Mouse (Mus musculus): Measurements from ENCODE around the gene Cops2. TPM values are rescaled to one million over a fixed set of nuclear protein-coding genes. Genes with fewer than 3 reads are reported as not detected.
A peak's percentile ranks its signal among the peaks of the same experiment; 100 is the strongest.

Cops2 gene
- polyA plus RNA-seq, 1 experiment from 2014 or later, result 21.5 TPM

GRCm38 (mm10) chr2:125866058-125866740 is 7.3 kb upstream of the Cops2 start:
- Histone ChIP-seq H3K27me3 (ENCODE audit: insufficient read depth, low read length) (no peaks in the 10 kb centered on the region), H3K36me3 (replicated peaks; ENCODE audit: insufficient read depth, low read length) (0 out of 2 replicates have a peak, but pooled peaks cover 2% of the 10 kb centered on the region), H3K27ac (ENCODE audit: low read depth) (peak overlapping the region; percentile 52; the same call in 1 of the 2 replicates), H3K4me3 (ENCODE audit: low read depth, low read length) (peak overlapping the region; percentile 62), H3K4me1 (ENCODE audit: insufficient read depth) (peaks cover 25% of the 10 kb centered on the region), H3K9ac (replicated peaks) (peak overlapping the region; percentile 71), H3K4me2 (ENCODE audit: low read depth, low read length) (peak overlapping the region; percentile 82), H3K9me3 (ENCODE audit: low read length) (no peaks in the 10 kb centered on the region)
- TF ChIP-seq CTCF (IDR thresholded peaks at IDR 0.05; ENCODE audit: low read depth) (no peak), EP300 (IDR thresholded peaks at IDR 0.05; ENCODE audit: low read depth) (no peak)
- peak; percentile 77 for ATAC-seq
- WGBS (ENCODE audit: insufficient replicate concordance), result 3% methylated on average over 23 of the region's 23 CpGs
- DNase-seq, result peak; percentile 78

- peak overlapping the region; percentile 82 for H3K4me2 ChIP-seq (ENCODE audit: low read depth, low read length)
- peaks cover 25% of the 10 kb centered on the region for H3K4me1 ChIP-seq (ENCODE audit: insufficient read depth)
- no peaks in the 10 kb centered on the region for H3K27me3 ChIP-seq (ENCODE audit: insufficient read depth, low read length)
- no peak overlapping the region for H3K9ac ChIP-seq (replicated peaks)
- no peak overlapping the region for H3K4me3 ChIP-seq (ENCODE audit: low read depth, low read length)
- 0 out of 2 replicates have a peak, but pooled peaks cover 2% of the 10 kb centered on the region for H3K36me3 ChIP-seq (replicated peaks; ENCODE audit: insufficient read depth, low read length)
- no peak overlapping the region for H3K27ac ChIP-seq (ENCODE audit: low read depth)
- DNase-seq (no peak), ATAC-seq (no peak)
- no peak for TF ChIP-seq CTCF (IDR thresholded peaks at IDR 0.05; ENCODE audit: low read depth)
- no peaks in the 10 kb centered on the region for H3K9me3 ChIP-seq (ENCODE audit: low read length)
Measured at GRCm38 (mm10) chr2:125865585-125865984, 6.6 kb upstream of the Cops2 start.

GRCm38 (mm10) chr2:125864551-125864950 is 5.6 kb upstream of the Cops2 start:
- TF ChIP-seq EP300 (IDR thresholded peaks at IDR 0.05; ENCODE audit: low read depth), result peak; percentile 91
- peak; percentile 12; the same call in 1 of the 2 replicates for TF ChIP-seq CTCF (IDR thresholded peaks at IDR 0.05; ENCODE audit: low read depth)
- Histone ChIP-seq H3K9ac (replicated peaks) (no peak overlapping the region), H3K4me2 (ENCODE audit: low read depth, low read length) (peak overlapping the region; percentile 9; the same call in 1 of the 2 replicates), H3K36me3 (replicated peaks; ENCODE audit: insufficient read depth, low read length) (0 out of 2 replicates have a peak, but pooled peaks cover 2% of the 10 kb centered on the region), H3K9me3 (ENCODE audit: low read length) (no peaks in the 10 kb centered on the region), H3K4me3 (ENCODE audit: low read depth, low read length) (no peak overlapping the region), H3K27ac (ENCODE audit: low read depth) (no peak overlapping the region), H3K4me1 (ENCODE audit: insufficient read depth) (peaks cover 25% of the 10 kb centered on the region), H3K27me3 (ENCODE audit: insufficient read depth, low read length) (no peaks in the 10 kb centered on the region)
- 67% methylated on average over 1 of the region's 1 CpGs for WGBS (ENCODE audit: insufficient replicate concordance)
- ATAC-seq (peak; percentile 81), DNase-seq (peak; percentile 13)

DNA sequence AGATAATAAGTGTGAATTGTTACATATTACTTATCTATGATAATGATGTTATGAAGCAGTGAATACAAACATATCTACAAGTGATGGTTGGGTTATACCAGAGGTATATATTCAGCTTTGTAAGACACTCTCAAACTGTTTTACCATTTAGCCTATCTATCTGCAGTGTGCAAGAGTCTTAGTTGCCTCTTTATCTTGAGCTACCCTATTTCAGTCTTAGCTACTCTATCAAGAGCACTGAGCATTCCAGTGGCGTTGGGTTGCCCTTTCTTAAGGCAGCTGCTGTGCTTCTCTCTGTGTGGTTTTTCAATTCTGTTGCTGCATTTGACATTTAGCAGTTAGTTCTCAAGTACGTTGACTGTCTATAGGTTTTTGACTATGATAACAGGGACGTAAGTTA is 4.9 kb upstream of the Cops2 start:
- Histone ChIP-seq H3K4me1 (ENCODE audit: insufficient read depth) (peaks cover 25% of the 10 kb centered on the region), H3K27me3 (ENCODE audit: insufficient read depth, low read length) (no peaks in the 10 kb centered on the region), H3K4me3 (ENCODE audit: low read depth, low read length) (no peak overlapping the region), H3K27ac (ENCODE audit: low read depth) (0 out of 2 replicates have a peak overlapping the region, but pooled peaks have one; percentile 7), H3K36me3 (replicated peaks; ENCODE audit: insufficient read depth, low read length) (no peaks in the 10 kb centered on the region), H3K4me2 (ENCODE audit: low read depth, low read length) (0 out of 2 replicates have a peak overlapping the region, but pooled peaks have one; percentile 26), H3K9me3 (ENCODE audit: low read length) (no peaks in the 10 kb centered on the region), H3K9ac (replicated peaks) (no peak overlapping the region)
- TF ChIP-seq EP300 (IDR thresholded peaks at IDR 0.05; ENCODE audit: low read depth) (no peak), CTCF (IDR thresholded peaks at IDR 0.05; ENCODE audit: low read depth) (no peak)
- ATAC-seq, result no peak
- WGBS (ENCODE audit: insufficient replicate concordance), result 59% methylated on average over 3 of the region's 3 CpGs
- no peak for DNase-seq

GRCm38 (mm10) chr2:125857707-125858106 is 1.2 kb downstream of the Cops2 start:
- H3K9ac ChIP-seq (replicated peaks), result peak overlapping the region; percentile 97

DNA sequence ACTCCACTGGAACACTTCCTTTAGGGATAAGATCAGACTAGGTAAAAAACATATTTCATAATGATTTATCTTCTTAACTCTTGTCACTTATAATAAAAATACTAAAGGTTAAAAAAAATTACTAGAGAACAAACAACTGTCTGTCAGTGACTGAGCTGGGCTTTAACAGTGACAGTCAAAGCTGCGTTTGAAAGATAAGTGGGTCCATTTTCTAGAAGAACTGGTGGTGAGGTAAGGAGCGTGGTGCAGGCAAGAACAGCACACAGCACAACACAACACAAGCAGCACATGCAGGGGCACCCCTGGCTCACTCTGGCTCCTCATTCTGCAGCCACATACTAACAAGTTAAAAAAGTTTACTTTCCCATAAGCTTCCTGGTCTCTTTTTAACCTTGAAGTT is 7.7 kb downstream of the Cops2 start:
- DNase-seq (no peak), ATAC-seq (peak; percentile 79)
- WGBS (ENCODE audit: insufficient replicate concordance), result 67% methylated on average over 2 of the region's 2 CpGs
- Histone ChIP-seq H3K36me3 (replicated peaks; ENCODE audit: insufficient read depth, low read length) (peaks cover 17% of the 10 kb centered on the region), H3K4me2 (ENCODE audit: low read depth, low read length) (no peak overlapping the region), H3K9me3 (ENCODE audit: low read length) (no peaks in the 10 kb centered on the region), H3K4me1 (ENCODE audit: insufficient read depth) (peaks cover 1% of the 10 kb centered on the region; the same call in 1 of the 2 replicates), H3K4me3 (ENCODE audit: low read depth, low read length) (no peak overlapping the region), H3K27me3 (ENCODE audit: insufficient read depth, low read length) (no peaks in the 10 kb centered on the region), H3K27ac (ENCODE audit: low read depth) (no peak overlapping the region), H3K9ac (replicated peaks) (no peak overlapping the region)
- peak; percentile 67 for TF ChIP-seq EP300 (IDR thresholded peaks at IDR 0.05; ENCODE audit: low read depth)
- TF ChIP-seq CTCF (IDR thresholded peaks at IDR 0.05; ENCODE audit: low read depth), result no peak

More at GRCm38 (mm10) chr2:125857707-125858106, 1.2 kb downstream of the Cops2 start:
- TF ChIP-seq CTCF (IDR thresholded peaks at IDR 0.05; ENCODE audit: low read depth), result no peak
- no peak for TF ChIP-seq EP300 (IDR thresholded peaks at IDR 0.05; ENCODE audit: low read depth)
- peaks cover 3% of the 10 kb centered on the region; the same call in 1 of the 2 replicates for H3K4me1 ChIP-seq (ENCODE audit: insufficient read depth)
- peak overlapping the region; percentile 85 for H3K4me2 ChIP-seq (ENCODE audit: low read depth, low read length)
- WGBS (ENCODE audit: insufficient replicate concordance), result 45% methylated on average over 3 of the region's 3 CpGs
- no peaks in the 10 kb centered on the region for H3K36me3 ChIP-seq (replicated peaks; ENCODE audit: insufficient read depth, low read length)
- H3K9me3 ChIP-seq (ENCODE audit: low read length), result no peaks in the 10 kb centered on the region
- H3K4me3 ChIP-seq (ENCODE audit: low read depth, low read length), result peak overlapping the region; percentile 96
- ATAC-seq, result no peak
- H3K27ac ChIP-seq (ENCODE audit: low read depth), result no peak overlapping the region
- DNase-seq, result no peak
- no peaks in the 10 kb centered on the region for H3K27me3 ChIP-seq (ENCODE audit: insufficient read depth, low read length)
